Mouse (Mus musculus) frontal cortex, postnatal 36 days (tissue): ENCODE measurements at regions not wholly inside any gene's neighbourhood (a gene's known extent, or its start where the extent isn't known, plus 50 kb on each side); places are given as distances from the start of the nearest gene placed in this dataset.
"Not testable (repeated sequence)": the region's sequence is repeated elsewhere in the genome, so short reads cannot be mapped to it uniquely, and the experiment has no call there.

Experiments used
- DNase-seq, 2 experiments: peaks; one replicate each; pipeline ENCODE4 v3.0.0; 2022; ENCODE audit warnings: low spot score in 2 of 2

GRCm38 (mm10) chr3:11094804-11095203 lies 759.3 kb upstream of the Gm38303 start:
- no peak for DNase-seq

- DNase-seq = peak; percentile 2 to 23
These were observed 758.7 kb upstream of the Gm38303 start for GRCm38 (mm10) chr3:11094138-11094537.

GRCm38 (mm10) chr3:11083291-11083690 lies 747.8 kb upstream of the Gm38303 start:
- no peak for DNase-seq

GRCm38 (mm10) chr3:11074012-11074411 lies 738.5 kb upstream of the Gm38303 start:
- DNase-seq = no peak

- DNase-seq = no peak
These were observed 699.7 kb upstream of the Gm38303 start for GRCm38 (mm10) chr3:11034995-11035769.

- peak; percentile 24 to 39 for DNase-seq
These were observed 694.5 kb upstream of the Gm38303 start for GRCm38 (mm10) chr3:11029991-11030390.

GRCm38 (mm10) chr3:11024422-11024821 lies 688.9 kb upstream of the Gm38303 start:
- no peak for DNase-seq

GRCm38 (mm10) chr3:11020048-11020447 lies 684.6 kb upstream of the Gm38303 start:
- DNase-seq = no peak

GRCm38 (mm10) chr3:11014911-11015310 lies 679.4 kb upstream of the Gm38303 start:
- DNase-seq = not testable (repeated sequence)

GRCm38 (mm10) chr3:11007363-11007762 lies 671.9 kb upstream of the Gm38303 start:
- no peak for DNase-seq

- DNase-seq = no peak
These were observed 671.2 kb upstream of the Gm38303 start for GRCm38 (mm10) chr3:11006531-11007269.

- DNase-seq = no peak
These were observed 643.5 kb upstream of the Gm38303 start for GRCm38 (mm10) chr3:10978968-10979367.

- no peak for DNase-seq
These were observed 638.9 kb upstream of the Gm38303 start for GRCm38 (mm10) chr3:10974429-10974828.

- no peak for DNase-seq
These were observed 617.1 kb upstream of the Gm38303 start for GRCm38 (mm10) chr3:10952583-10952982.

GRCm38 (mm10) chr3:10917056-10917455 lies 581.6 kb upstream of the Gm38303 start:
- DNase-seq = no peak

GRCm38 (mm10) chr3:10891981-10892380 lies 556.5 kb upstream of the Gm38303 start:
- DNase-seq = peak; percentile 0 to 6
